Mouse (Mus musculus) cortical plate, adult 2 months (tissue): ENCODE measurements around the gene Tmem229b. TPM values are rescaled to one million over a fixed set of nuclear protein-coding genes. Genes with fewer than 3 reads are reported as not detected.

Experiments
- H3K27ac ChIP-seq: fragments of 200-500 bp; 2 replicates; pipeline ENCODE4 v1.5.1; 2012; ENCODE audit warnings: low read length, control low read depth, inconsistent platforms; ENCODE audit not compliant: insufficient read depth
- H3K4me1 ChIP-seq: fragments of 200-500 bp; 2 replicates; pipeline ENCODE4 v1.6.1; 2011; ENCODE audit warnings: low read length; ENCODE audit not compliant: control insufficient read depth, insufficient read depth
- H3K4me3 ChIP-seq: fragments of 200-500 bp; 2 replicates; pipeline ENCODE4 v1.5.1; 2011; ENCODE audit warnings: mild to moderate bottlenecking, low read length, control low read depth; ENCODE audit not compliant: insufficient read depth
- CTCF ChIP-seq: fragments of 200-500 bp; IDR thresholded peaks from 2 replicates; pipeline ENCODE4 v1.5.1; 2011; ENCODE audit warnings: mild to moderate bottlenecking, control low read depth, low read length; ENCODE audit not compliant: insufficient read depth; ENCODE audit errors: extremely low read depth
- POLR2A ChIP-seq: fragments of 200-500 bp; IDR thresholded peaks from 2 replicates; pipeline ENCODE4 v1.6.1; 2011; ENCODE audit warnings: mild to moderate bottlenecking, low read length, control low read depth; ENCODE audit not compliant: insufficient read depth; ENCODE audit errors: extremely low read depth
- polyA plus RNA-seq: library from polyadenylated mRNA; depleted of rRNA; stranded (reverse); fragments of >200 nt; gene quantifications from 2 replicates; pipeline ENCODE4 v1.2.3, GENCODE M21; 2012

The Tmem229b gene
- polyA plus RNA-seq, 1 experiment = 20.9 TPM

DNA sequence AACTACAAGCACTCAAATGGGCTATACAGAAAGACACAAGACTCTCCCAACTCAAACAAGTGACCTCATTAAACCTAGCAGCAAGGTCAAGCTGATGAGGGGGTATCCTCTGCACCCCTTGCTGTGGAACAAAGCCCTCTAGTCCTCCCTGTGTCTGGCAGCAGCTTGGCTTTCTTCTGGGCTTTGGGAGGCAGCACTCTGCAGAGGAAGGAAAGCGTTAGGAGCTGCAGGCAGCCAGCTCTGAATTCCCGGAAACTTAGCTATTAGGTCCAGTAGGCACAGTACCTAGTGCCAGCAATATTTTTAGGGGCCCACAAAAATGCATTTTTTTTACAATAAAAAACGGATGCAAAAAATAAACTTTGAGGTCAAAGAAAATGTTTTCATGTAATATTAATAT is 3.1 kb upstream of the Tmem229b start:
- Histone ChIP-seq H3K4me3 (no peak overlapping the region), H3K4me1 (peaks cover 3% of the 10 kb centered on the region; the same call in 1 of the 2 replicates), H3K27ac (no peak overlapping the region)
- TF ChIP-seq CTCF = no peak
- TF ChIP-seq POLR2A = no peak

DNA sequence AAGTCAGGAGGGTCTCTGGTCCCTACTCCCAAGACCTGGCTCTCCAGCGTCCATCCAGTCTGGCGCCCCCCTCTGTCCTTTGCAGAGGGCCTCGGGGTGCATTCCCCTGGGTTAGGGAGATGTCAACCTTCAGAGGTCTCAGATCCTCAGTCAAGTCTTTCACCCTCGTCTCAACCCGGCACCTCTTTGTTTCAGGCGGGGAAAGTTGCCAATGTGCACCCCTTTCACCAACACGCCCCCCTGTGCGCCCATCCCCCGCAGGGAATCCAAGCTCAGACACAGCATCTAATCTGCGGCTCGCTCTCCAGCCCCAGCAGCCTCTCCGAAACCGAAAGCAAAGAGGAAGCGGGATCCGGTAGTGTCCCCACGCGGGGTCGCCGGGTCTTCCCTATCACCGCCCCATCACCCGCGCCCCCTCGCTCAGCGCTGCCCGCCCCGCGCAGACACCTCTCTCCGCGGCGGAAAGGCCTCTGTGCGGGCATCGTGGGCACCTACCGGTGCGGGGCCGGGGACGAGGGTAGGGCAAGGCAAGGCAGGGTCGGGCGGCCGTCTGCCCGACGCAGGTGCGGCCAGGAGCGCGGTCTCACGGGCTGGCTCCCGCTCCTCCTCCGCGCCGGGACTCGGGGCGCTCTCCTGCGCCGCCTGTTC is 825 bp downstream of the Tmem229b start:
- peaks cover 3% of the 10 kb centered on the region; the same call in 1 of the 2 replicates for H3K4me1 ChIP-seq

GRCm38 (mm10) chr12:79006076-79006475 is 1.4 kb downstream of the Tmem229b start:
- H3K4me3 ChIP-seq = peak overlapping the region; percentile 78
- peaks cover 3% of the 10 kb centered on the region; the same call in 1 of the 2 replicates for H3K4me1 ChIP-seq
- H3K27ac ChIP-seq = no peak overlapping the region
- TF ChIP-seq POLR2A = no peak
- no peak for TF ChIP-seq CTCF

More for the DNA sequence above, 825 bp downstream of the Tmem229b start:
- H3K27ac ChIP-seq = peak overlapping the region; percentile 94
- peak overlapping the region; percentile 78 for H3K4me3 ChIP-seq
- no peak for TF ChIP-seq POLR2A
- peak; percentile 30; the same call in 1 of the 2 replicates for TF ChIP-seq CTCF

DNA sequence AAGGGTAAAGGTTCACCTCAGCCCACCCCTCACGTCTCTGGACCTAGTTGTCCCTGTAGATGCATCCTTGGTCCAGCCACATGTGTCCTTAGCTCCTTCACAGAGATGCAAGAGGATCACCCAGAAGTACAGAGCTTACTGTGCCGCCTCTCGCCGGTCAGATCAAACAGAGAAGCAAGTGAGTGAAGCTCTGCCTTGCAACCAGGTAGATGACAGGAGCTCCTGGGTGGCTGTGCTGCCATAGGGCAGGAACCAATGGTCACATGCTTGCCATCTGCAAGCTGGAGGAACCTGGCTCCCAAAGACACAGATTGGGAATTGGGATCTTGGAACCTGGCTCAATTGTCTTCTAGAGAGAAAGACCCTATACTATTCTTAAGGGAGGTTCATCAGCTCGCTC is 2.0 kb downstream of the Tmem229b start:
- TF ChIP-seq CTCF (no peak), POLR2A (no peak)
- Histone ChIP-seq H3K4me3 (peak overlapping the region; percentile 78; the same call in 1 of the 2 replicates), H3K27ac (no peak overlapping the region), H3K4me1 (peaks cover 3% of the 10 kb centered on the region; the same call in 1 of the 2 replicates)

GRCm38 (mm10) chr12:79002978-79003377 is 4.4 kb downstream of the Tmem229b start:
- Histone ChIP-seq H3K4me3 (no peak overlapping the region), H3K27ac (no peak overlapping the region), H3K4me1 (peaks cover 3% of the 10 kb centered on the region; the same call in 1 of the 2 replicates)
- TF ChIP-seq CTCF = no peak
- no peak for TF ChIP-seq POLR2A

- Histone ChIP-seq H3K4me3 (no peak overlapping the region), H3K4me1 (peaks cover 3% of the 10 kb centered on the region; the same call in 1 of the 2 replicates), H3K27ac (no peak overlapping the region)
- no peak for TF ChIP-seq CTCF
Observed at GRCm38 (mm10) chr12:79002406-79002805, 5.0 kb downstream of the Tmem229b start.

DNA sequence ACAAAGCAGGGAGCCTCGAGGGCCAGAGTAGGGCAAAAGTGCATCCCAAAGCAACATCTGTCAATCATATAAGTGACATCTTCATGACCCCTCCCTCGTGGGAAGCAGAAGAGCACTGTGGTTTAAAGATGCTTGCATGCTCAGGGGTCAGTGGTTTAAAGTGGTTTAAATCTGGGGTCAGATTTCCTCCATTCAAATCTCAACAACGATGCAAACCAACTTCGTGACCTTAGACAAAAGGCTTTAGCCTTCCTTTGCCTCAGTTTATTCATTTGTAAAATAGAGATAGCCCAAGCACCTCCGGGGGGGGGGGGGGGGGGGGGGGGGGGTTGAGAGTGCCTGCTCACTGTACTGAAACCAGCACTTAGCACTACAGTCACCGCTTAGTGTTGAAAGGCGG is 10.7 kb downstream of the Tmem229b start:
- Histone ChIP-seq H3K4me1 (no peaks in the 10 kb centered on the region), H3K4me3 (no peak overlapping the region), H3K27ac (no peak overlapping the region)
- TF ChIP-seq CTCF = no peak
- no peak for TF ChIP-seq POLR2A

DNA sequence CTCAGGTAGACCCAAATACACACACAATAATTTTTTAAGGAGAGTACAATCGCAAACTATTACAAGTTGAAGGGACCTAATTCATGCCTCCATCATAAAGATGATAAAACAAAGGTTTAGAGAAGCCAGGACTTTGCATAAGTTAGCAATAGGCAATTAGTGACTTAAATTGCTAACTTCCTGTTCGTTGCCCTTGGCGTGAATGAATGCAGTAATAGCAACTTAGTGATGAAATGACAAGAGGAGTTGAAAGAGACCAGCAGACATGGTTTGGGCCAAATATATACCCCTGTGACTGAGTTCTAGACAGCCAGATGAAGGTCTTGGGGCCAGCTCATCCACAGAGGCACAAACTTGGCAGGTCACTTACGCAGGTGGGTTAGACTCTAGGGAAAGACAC is 11.2 kb downstream of the Tmem229b start:
- Histone ChIP-seq H3K4me3 (no peak overlapping the region), H3K4me1 (no peaks in the 10 kb centered on the region), H3K27ac (no peak overlapping the region)
- no peak for TF ChIP-seq CTCF
- no peak for TF ChIP-seq POLR2A

GRCm38 (mm10) chr12:78987581-78988081 is 19.8 kb downstream of the Tmem229b start:
- TF ChIP-seq POLR2A = no peak
- no peak for TF ChIP-seq CTCF

GRCm38 (mm10) chr12:78984035-78984432 is 23.4 kb downstream of the Tmem229b start:
- TF ChIP-seq CTCF (no peak), POLR2A (no peak)
- Histone ChIP-seq H3K4me1 (peaks cover 11% of the 10 kb centered on the region), H3K27ac (no peak overlapping the region), H3K4me3 (no peak overlapping the region)

More at GRCm38 (mm10) chr12:78987581-78988081, 19.8 kb downstream of the Tmem229b start:
- Histone ChIP-seq H3K27ac (no peak overlapping the region), H3K4me1 (peaks cover 8% of the 10 kb centered on the region), H3K4me3 (no peak overlapping the region)
